Mouse (Mus musculus): ENCODE data around the gene Parp16.

- TF ChIP-seq CTCF (conservative IDR thresholded peaks at IDR 0.05 in 1 of 2, IDR thresholded peaks at IDR 0.05 in 1 of 2; ENCODE audit: low read depth in 2 of 2, low read length in 2 of 2) (no peak), KAT2A (IDR thresholded peaks at IDR 0.05; ENCODE audit: insufficient replicate concordance, low read length) (no peak), MAX (IDR thresholded peaks at IDR 0.05; ENCODE audit: low read length) (no peak), SMC3 (IDR thresholded peaks at IDR 0.05; ENCODE audit: low read depth, low read length) (no peak), USF2 (conservative IDR thresholded peaks at IDR 0.05; ENCODE audit: low read depth, low read length) (no peak), POLR2A (IDR thresholded peaks at IDR 0.05; ENCODE audit: low read depth, low read length) (no peak), MEF2A (IDR thresholded peaks at IDR 0.05; ENCODE audit: borderline replicate concordance, low read depth, low read length) (no peak), RCOR1 (conservative IDR thresholded peaks at IDR 0.05; ENCODE audit: low read depth, low read length) (no peak), CHD2 (IDR thresholded peaks at IDR 0.05; ENCODE audit: low read length) (no peak), ELF1 (IDR thresholded peaks at IDR 0.05; ENCODE audit: low read depth, low read length) (no peak)
Observed at GRCm38 (mm10) chr9:65161881-65162280, 33.3 kb upstream of the Parp16 start.
